Mouse (Mus musculus): ENCODE measurements around the gene Fgf3.

DNA sequence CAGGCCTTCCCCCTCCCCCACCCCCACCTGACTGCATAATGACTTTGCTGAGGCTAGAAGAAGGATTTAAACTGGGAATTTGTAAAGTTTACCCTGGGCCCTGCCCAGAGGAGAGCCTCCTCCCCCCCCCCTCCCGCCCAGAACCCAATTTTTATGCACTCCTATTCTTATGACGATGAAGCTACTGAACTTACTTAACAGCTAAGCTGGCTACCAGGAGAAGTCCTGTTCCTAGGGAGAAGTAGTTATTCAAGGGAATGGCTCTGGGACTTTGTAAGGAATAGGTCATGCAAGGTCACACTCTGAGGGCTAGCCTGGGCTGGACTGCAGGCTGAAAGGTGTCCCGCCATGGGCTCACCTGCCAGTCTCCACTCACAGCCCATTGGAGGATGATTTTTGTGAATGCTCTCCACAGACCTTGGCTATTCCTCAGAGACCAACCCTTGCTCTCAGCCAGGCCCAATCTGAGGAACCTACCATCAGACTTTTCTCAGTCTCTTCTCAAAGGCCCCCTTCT is 20.0 kb downstream of the Fgf3 start:
- no peak for TF ChIP-seq CTCF (conservative IDR thresholded peaks at IDR 0.05 in 1 of 2, IDR thresholded peaks at IDR 0.05 in 1 of 2; ENCODE audit: low read depth in 2 of 2, low read length in 2 of 2)
- TF ChIP-seq USF2 (conservative IDR thresholded peaks at IDR 0.05; ENCODE audit: low read depth, low read length) = no peak
- no peak for TF ChIP-seq MEF2A (IDR thresholded peaks at IDR 0.05; ENCODE audit: borderline replicate concordance, low read depth, low read length)
- no peak for TF ChIP-seq CHD1 (IDR thresholded peaks at IDR 0.05; ENCODE audit: low read depth, low read length)
- TF ChIP-seq KAT2A (IDR thresholded peaks at IDR 0.05; ENCODE audit: insufficient replicate concordance, low read length) = no peak
- TF ChIP-seq UBTF (IDR thresholded peaks at IDR 0.05; ENCODE audit: low read depth, low read length) = no peak
- TF ChIP-seq POLR2A (IDR thresholded peaks at IDR 0.05; ENCODE audit: low read depth, low read length) = no peak
- no peak for TF ChIP-seq RCOR1 (conservative IDR thresholded peaks at IDR 0.05; ENCODE audit: low read depth, low read length)
- no peak for TF ChIP-seq EP300 (IDR thresholded peaks at IDR 0.05; ENCODE audit: low read length)
- TF ChIP-seq MXI1 (IDR thresholded peaks at IDR 0.05; ENCODE audit: low read depth, low read length) = no peak
- TF ChIP-seq E2F4 (IDR thresholded peaks at IDR 0.05; ENCODE audit: insufficient replicate concordance, low read depth, low read length) = no peak
